Mouse (Mus musculus): ENCODE data around the gene Cacna2d4. TPM values are rescaled to one million over a fixed set of nuclear protein-coding genes. Genes with fewer than 3 reads are reported as not detected.

Gene Cacna2d4
- polyA plus RNA-seq, 1 experiment from 2014 or later, result 0.24 TPM

GRCm38 (mm10) chr6:119400649-119401048 lies 164.3 kb downstream of the Cacna2d4 start:
- Histone ChIP-seq H3K4me3 (ENCODE audit: low read depth, low read length) (no peak overlapping the region), H3K4me1 (ENCODE audit: control insufficient read depth, insufficient read depth, low read length) (no peaks in the 10 kb centered on the region), H3K4me2 (ENCODE audit: low read depth, low read length) (no peak overlapping the region), H3K9ac (ENCODE audit: low read depth, low read length) (no peak overlapping the region), H3K36me3 (ENCODE audit: control insufficient read depth, insufficient read depth, low read length) (no peaks in the 10 kb centered on the region), H3K27ac (replicated peaks; ENCODE audit: low read depth, low read length) (no peak overlapping the region), H3K27me3 (replicated peaks; ENCODE audit: control insufficient read depth, insufficient read depth, low read length) (no peaks in the 10 kb centered on the region), H3K9me3 (ENCODE audit: control insufficient read depth, low read length) (no peaks in the 10 kb centered on the region)
- DNase-seq (ENCODE audit: low spot score), result no peak
- ATAC-seq (ENCODE audit: low read depth), result no peak
- WGBS, result 83% methylated on average over 3 of the region's 3 CpGs

GRCm38 (mm10) chr6:119401545-119402304 lies 165.4 kb downstream of the Cacna2d4 start:
- H3K9ac ChIP-seq (ENCODE audit: low read depth, low read length), result no peak overlapping the region
- H3K4me1 ChIP-seq (ENCODE audit: control insufficient read depth, insufficient read depth, low read length), result no peaks in the 10 kb centered on the region
- no peaks in the 10 kb centered on the region for H3K36me3 ChIP-seq (ENCODE audit: control insufficient read depth, insufficient read depth, low read length)
- DNase-seq (ENCODE audit: low spot score), result no peak
- H3K4me3 ChIP-seq (ENCODE audit: low read depth, low read length), result no peak overlapping the region
- H3K27me3 ChIP-seq (replicated peaks; ENCODE audit: control insufficient read depth, insufficient read depth, low read length), result no peaks in the 10 kb centered on the region
- no peak for ATAC-seq (ENCODE audit: low read depth)
- H3K9me3 ChIP-seq (ENCODE audit: control insufficient read depth, low read length), result no peaks in the 10 kb centered on the region
- H3K4me2 ChIP-seq (ENCODE audit: low read depth, low read length), result no peak overlapping the region
- no peak overlapping the region for H3K27ac ChIP-seq (replicated peaks; ENCODE audit: low read depth, low read length)
- 85% methylated on average over 8 of the region's 8 CpGs for WGBS

Other genes with a start within 250 kb of the Cacna2d4 start
- 5.9 and 8.2 TPM in 2 replicates for gene Dcp1b, start 61.3 kb upstream of the Cacna2d4 start, polyA plus RNA-seq (2014; fragmentation: Nextera tagmentation; extraction: Ambion mirVana)
- 4.8 and 6.6 TPM in 2 replicates for gene Cacna1c, start 40.1 kb upstream of the Cacna2d4 start, polyA plus RNA-seq (2014; fragmentation: Nextera tagmentation; extraction: Ambion mirVana)
- 0.18 and 0.29 TPM in 2 replicates for gene Lrtm2, start 94.2 kb downstream of the Cacna2d4 start, polyA plus RNA-seq (2014; fragmentation: Nextera tagmentation; extraction: Ambion mirVana)
- 25.8 and 30.1 TPM in 2 replicates for gene Adipor2, start 181.2 kb downstream of the Cacna2d4 start, polyA plus RNA-seq (2014; fragmentation: Nextera tagmentation; extraction: Ambion mirVana)
- 6.2 and 7.5 TPM in 2 replicates for gene Fbxl14, start 243.1 kb downstream of the Cacna2d4 start, polyA plus RNA-seq (2014; fragmentation: Nextera tagmentation; extraction: Ambion mirVana)

All from embryonic facial prominence, embryonic 14.5 days (tissue).